Mouse (Mus musculus): ENCODE results near the gene Ghrhr.

DNA sequence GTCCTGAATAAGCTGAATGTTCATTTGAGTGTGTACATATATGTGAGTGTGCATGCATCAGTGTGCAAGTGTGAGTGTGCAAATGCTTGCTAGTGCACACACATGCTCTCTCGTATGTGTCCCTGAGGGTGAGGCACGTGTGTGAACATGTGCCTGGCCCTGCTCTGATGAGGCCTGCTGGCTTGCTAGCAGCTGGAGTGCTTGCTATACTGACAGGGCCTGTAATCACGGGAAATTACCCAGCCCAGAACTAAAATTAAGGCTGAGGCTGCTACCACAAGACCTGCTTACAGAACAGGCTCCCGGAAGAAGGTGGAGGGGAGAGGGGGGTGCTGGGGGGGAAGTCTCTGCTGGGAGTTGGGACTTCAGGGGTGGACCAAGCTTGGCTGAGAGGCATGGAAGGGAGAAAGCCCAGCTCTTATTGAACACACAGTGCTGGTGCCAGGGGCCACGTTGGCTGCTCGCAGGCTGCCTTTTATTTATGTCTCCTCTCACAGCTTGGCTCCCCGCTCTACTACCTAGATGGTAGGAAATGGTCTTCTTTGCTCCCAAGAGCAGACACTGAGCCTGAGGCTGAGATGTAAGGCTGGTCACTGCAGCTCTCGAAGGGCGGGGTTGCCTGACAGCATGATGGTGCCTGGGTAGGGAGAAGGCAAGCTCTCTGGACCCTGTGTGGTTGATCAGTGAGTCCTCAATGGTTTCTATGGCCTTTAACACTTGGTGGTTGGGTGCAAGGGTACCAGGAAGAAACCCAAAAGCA, 23.0 kb downstream of the Ghrhr start:
- TF ChIP-seq CTCF (IDR thresholded peaks at IDR 0.05; ENCODE audit: borderline replicate concordance, insufficient read depth, low read length): no peak
- no peak for TF ChIP-seq POLR2A (IDR thresholded peaks at IDR 0.05; ENCODE audit: low read depth, low read length)

Data from embryonic fibroblast, embryonic 13.5 days (primary cell).